Mouse (Mus musculus) neural tube, embryonic 11.5 days (tissue): Measurements from ENCODE around the gene 4933402D24Rik. TPM values are rescaled to one million over a fixed set of nuclear protein-coding genes. Genes with fewer than 3 reads are reported as not detected.

ENCODE experiments used
- polyA plus RNA-seq: library from polyadenylated mRNA; unstranded; fragments of >200 nt; fragmentation: Nextera tagmentation; extraction: Ambion mirVana; gene quantifications from 2 replicates; pipeline ENCODE4 v1.2.1, GENCODE M21; 2014

Gene 4933402D24Rik
- polyA plus RNA-seq, 1 experiment from 2014 or later: 0.17 TPM

Other genes with a start within 250 kb of the 4933402D24Rik start
- gene Gm39653, start 153.3 kb downstream of the 4933402D24Rik start, polyA plus RNA-seq: not detected in 2 replicates
- not detected in 2 replicates for gene Dytn, start 82.3 kb downstream of the 4933402D24Rik start, polyA plus RNA-seq
- 0.23 and 0.31 TPM in 2 replicates for gene Mdh1b, start 38.9 kb downstream of the 4933402D24Rik start, polyA plus RNA-seq
- gene Fastkd2, start 38.7 kb downstream of the 4933402D24Rik start, polyA plus RNA-seq: 74.3 and 82.6 TPM in 2 replicates